Mouse (Mus musculus) layer of hippocampus, adult 2 months (tissue): ENCODE data around the gene Top2b. TPM values are rescaled to one million over a fixed set of nuclear protein-coding genes. Genes with fewer than 3 reads are reported as not detected.

Experiments
- DNase-seq, 2 experiments: peaks; one replicate each; pipeline ENCODE4 v3.0.0; 2022; ENCODE audit warnings: low spot score in 2 of 2
- H3K27ac ChIP-seq: fragments of 200-600 bp; 2 replicates; pipeline ENCODE4 v1.8.1; 2022
- H3K4me3 ChIP-seq: fragments of 200-600 bp; 2 replicates; pipeline ENCODE4 v1.8.1; 2022; ENCODE audit warnings: mild to moderate bottlenecking
- CTCF ChIP-seq: fragments of 200-600 bp; conservative IDR thresholded peaks from 2 replicates; pipeline ENCODE4 v1.8.1; 2022; ENCODE audit warnings: antibody characterized with exemption, mild to moderate bottlenecking, moderate library complexity
- total RNA-seq, 2 experiments: library from RNA; stranded (reverse); gene quantifications; 2 replicates each; pipeline ENCODE4 v1.2.3; 2021

The Top2b gene
- total RNA-seq, 2 experiments from 2014 or later: 91.1 to 94.8 TPM

GRCm38 (mm10) chr14:16365362-16366173 is 589 bp downstream of the Top2b start:
- TF ChIP-seq CTCF: no peak
- peak; percentile 16 to 55 for DNase-seq
- peak overlapping the region; percentile 98 for H3K4me3 ChIP-seq
- peak overlapping the region; percentile 100 for H3K27ac ChIP-seq

GRCm38 (mm10) chr14:16366174-16366889 is 1.4 kb downstream of the Top2b start:
- Histone ChIP-seq H3K27ac (peak overlapping the region; percentile 100), H3K4me3 (peak overlapping the region; percentile 98)
- no peak for DNase-seq
- TF ChIP-seq CTCF: no peak

GRCm38 (mm10) chr14:16366986-16367385 is 2.0 kb downstream of the Top2b start:
- TF ChIP-seq CTCF: peak; percentile 36
- Histone ChIP-seq H3K27ac (no peak overlapping the region), H3K4me3 (peak overlapping the region; percentile 98)
- no peak for DNase-seq

- Histone ChIP-seq H3K27ac (no peak overlapping the region), H3K4me3 (no peak overlapping the region)
- no peak for DNase-seq
- no peak for TF ChIP-seq CTCF
These were observed 7.8 kb downstream of the Top2b start for GRCm38 (mm10) chr14:16372761-16373160.

GRCm38 (mm10) chr14:16373190-16373589 is 8.2 kb downstream of the Top2b start:
- no peak overlapping the region for H3K4me3 ChIP-seq
- TF ChIP-seq CTCF: no peak
- H3K27ac ChIP-seq: no peak overlapping the region
- DNase-seq: no peak

- H3K4me3 ChIP-seq: no peak overlapping the region
- peak overlapping the region; percentile 63 for H3K27ac ChIP-seq
- TF ChIP-seq CTCF: peak; percentile 96
- DNase-seq: peak; percentile 74 to 81
These were observed 15.1 kb downstream of the Top2b start for GRCm38 (mm10) chr14:16379917-16380570.

- Histone ChIP-seq H3K4me3 (no peak overlapping the region), H3K27ac (no peak overlapping the region)
- TF ChIP-seq CTCF: no peak
- no peak for DNase-seq
These were observed 19.8 kb downstream of the Top2b start for GRCm38 (mm10) chr14:16384783-16385182.

GRCm38 (mm10) chr14:16405187-16405586 is 40.2 kb downstream of the Top2b start:
- no peak for TF ChIP-seq CTCF
- Histone ChIP-seq H3K27ac (no peak overlapping the region), H3K4me3 (no peak overlapping the region)
- no peak for DNase-seq

- TF ChIP-seq CTCF: no peak
- no peak for DNase-seq
- no peak overlapping the region for H3K4me3 ChIP-seq
- H3K27ac ChIP-seq: no peak overlapping the region
These were observed 49.2 kb downstream of the Top2b start for GRCm38 (mm10) chr14:16414163-16414562.

- TF ChIP-seq CTCF: peak; percentile 18
- Histone ChIP-seq H3K27ac (no peak overlapping the region), H3K4me3 (no peak overlapping the region)
- no peak for DNase-seq
These were observed 62.6 kb downstream of the Top2b start for GRCm38 (mm10) chr14:16427569-16427968.

- no peak for TF ChIP-seq CTCF
- Histone ChIP-seq H3K27ac (no peak overlapping the region), H3K4me3 (no peak overlapping the region)
- no peak for DNase-seq
These were observed 67.0 kb downstream of the Top2b start for GRCm38 (mm10) chr14:16431941-16432499.

GRCm38 (mm10) chr14:16432550-16432949 is 67.6 kb downstream of the Top2b start:
- DNase-seq: no peak
- H3K27ac ChIP-seq: no peak overlapping the region
- H3K4me3 ChIP-seq: no peak overlapping the region
- TF ChIP-seq CTCF: no peak

- DNase-seq: peak in 1 of 2 experiments; percentile 16
- no peak for TF ChIP-seq CTCF
These were observed 68.2 kb downstream of the Top2b start for GRCm38 (mm10) chr14:16433206-16433605.

More at GRCm38 (mm10) chr14:16433206-16433605, 68.2 kb downstream of the Top2b start:
- H3K27ac ChIP-seq: no peak overlapping the region
- no peak overlapping the region for H3K4me3 ChIP-seq
